Mouse (Mus musculus): Measurements from ENCODE around the gene Lpcat3. TPM values are rescaled to one million over a fixed set of nuclear protein-coding genes. Genes with fewer than 3 reads are reported as not detected.
A peak's percentile ranks its signal among the peaks of the same experiment; 100 is the strongest.

Lpcat3 gene
- polyA plus RNA-seq, 1 experiment from 2014 or later, result 41.0 TPM

DNA sequence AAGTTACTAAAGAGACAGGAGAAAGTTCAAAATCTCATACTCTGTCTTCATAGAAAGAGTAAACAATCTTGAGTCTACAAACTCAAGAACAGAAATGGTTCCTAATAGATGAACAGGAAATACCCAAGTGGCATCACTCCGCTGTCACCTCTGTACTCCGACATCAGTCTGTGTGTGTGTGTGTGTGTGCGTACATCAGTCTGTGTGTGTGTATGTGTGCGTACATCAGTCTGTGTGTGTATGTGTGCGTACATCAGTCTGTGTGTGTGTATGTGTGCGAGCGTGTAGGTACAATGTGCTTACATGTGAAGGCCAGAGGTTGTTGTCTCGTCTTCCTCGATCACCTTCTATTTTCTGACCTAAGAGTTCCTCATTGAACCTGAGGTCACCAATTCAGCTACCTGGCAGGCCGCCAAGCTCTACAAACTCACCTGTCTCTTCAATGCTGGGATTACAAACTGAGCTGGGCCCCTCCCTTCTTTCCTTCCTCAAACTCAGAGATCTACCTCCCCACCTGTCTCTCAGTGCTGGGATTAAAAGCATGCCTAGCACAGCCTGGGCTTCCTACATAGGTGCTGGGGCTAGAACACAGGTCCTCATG, 45.6 kb downstream of the Lpcat3 start:
- H3K4me1 ChIP-seq (replicated peaks), result peaks cover 25% of the 10 kb centered on the region
- ATAC-seq (replicated peaks; ENCODE audit: insufficient number of reproducible peaks, insufficient read depth, low FRiP score, low read depth), result no peak
- no peak overlapping the region for H3K27ac ChIP-seq
- H3K36me3 ChIP-seq, result peaks cover 31% of the 10 kb centered on the region
- no peak overlapping the region for H3K9ac ChIP-seq
- 92% methylated on average over 10 of the region's 10 CpGs for WGBS
- H3K9me3 ChIP-seq (replicated peaks), result no peaks in the 10 kb centered on the region
- no peak overlapping the region for H3K4me3 ChIP-seq
- no peak overlapping the region for H3K4me2 ChIP-seq
- H3K27me3 ChIP-seq, result no peaks in the 10 kb centered on the region

DNA sequence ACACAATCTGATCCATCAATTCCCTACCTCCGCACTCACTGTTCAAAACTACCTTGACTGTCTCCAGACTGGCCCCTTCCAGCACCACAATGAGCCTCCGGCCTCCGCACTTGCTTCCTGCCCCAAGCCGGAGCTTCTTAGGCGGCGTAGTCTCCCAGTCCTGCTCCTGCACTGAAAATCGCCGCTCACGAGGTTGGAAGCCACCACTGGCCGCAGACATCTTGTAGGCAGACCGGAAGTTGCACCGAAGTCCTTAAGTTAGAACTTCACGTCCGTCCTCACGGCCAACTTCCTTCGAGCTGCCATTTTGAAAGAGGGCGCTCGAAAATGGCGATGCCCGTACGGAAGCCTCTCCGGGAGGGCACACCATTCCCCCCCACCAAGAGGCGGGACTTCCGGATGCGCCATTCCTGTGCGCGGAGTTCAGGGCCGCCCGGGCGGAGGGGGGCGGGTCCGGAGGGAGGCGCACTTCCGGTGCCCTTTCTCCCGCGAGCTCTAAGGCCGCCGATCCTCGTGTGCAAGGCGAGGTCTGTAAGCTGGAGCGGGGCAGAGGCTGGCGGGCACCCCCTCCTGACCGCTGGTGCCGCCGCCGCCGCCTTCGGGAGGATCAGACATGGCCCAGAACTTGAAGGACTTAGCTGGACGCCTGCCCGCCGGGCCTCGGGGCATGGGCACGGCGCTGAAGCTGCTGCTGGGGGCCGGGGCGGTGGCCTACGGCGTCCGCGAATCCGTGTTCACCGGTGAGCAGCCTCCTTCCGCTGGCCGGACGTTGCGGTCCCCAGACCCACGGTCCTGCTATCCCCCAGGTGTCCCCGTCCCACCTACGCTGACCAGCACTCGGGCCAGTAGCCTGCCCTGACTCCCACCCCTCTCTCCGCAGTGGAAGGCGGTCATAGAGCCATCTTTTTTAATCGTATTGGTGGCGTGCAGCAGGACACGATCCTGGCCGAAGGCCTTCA, 49.3 kb downstream of the Lpcat3 start, which contains the start of the genes Emg1 and Phb2:
Gene Emg1, minus strand, starts transcription at position 355 of the 959 bp plus-strand sequence.
Gene Phb2, plus strand, starts transcription at position 513 of the 959 bp plus-strand sequence.
- H3K27me3 ChIP-seq, result no peaks in the 10 kb centered on the region
- no peaks in the 10 kb centered on the region for H3K9me3 ChIP-seq (replicated peaks)
- peaks cover 34% of the 10 kb centered on the region for H3K4me1 ChIP-seq (replicated peaks)
- peak within 1 kb of the TSS; percentile 84 for H3K4me3 ChIP-seq
- ATAC-seq (replicated peaks; ENCODE audit: insufficient number of reproducible peaks, insufficient read depth, low FRiP score, low read depth), result peak; percentile 97
- H3K27ac ChIP-seq, result peak within 1 kb of the TSS; percentile 87
- peak within 1 kb of the TSS; percentile 88 for H3K9ac ChIP-seq
- WGBS, result under 1% methylated on average over 76 of the region's 76 CpGs
- peak within 1 kb of the TSS; percentile 76 for H3K4me2 ChIP-seq
- peaks cover 40% of the 10 kb centered on the region for H3K36me3 ChIP-seq

DNA sequence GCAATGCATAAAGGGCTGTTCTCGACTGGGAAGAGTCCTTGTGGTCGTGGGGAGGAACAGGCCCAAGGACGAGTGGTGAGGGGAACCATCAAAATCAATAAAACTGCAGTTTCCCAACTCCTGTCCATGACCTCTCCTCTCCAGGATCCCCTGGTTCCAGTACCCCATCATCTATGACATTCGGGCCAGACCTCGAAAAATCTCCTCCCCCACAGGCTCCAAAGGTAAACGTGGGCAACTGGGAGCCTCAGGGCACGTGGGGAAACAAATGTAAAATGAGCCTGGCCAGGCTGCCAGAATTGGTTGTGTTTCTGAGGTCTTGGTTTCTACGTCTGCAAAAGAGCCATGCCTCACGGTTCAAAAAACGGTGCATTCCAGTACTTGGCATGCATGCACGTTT, 50.1 kb downstream of the Lpcat3 start:
- 11% methylated on average over 11 of the region's 11 CpGs for WGBS
- H3K27ac ChIP-seq, result peak overlapping the region; percentile 87
- H3K9ac ChIP-seq, result peak overlapping the region; percentile 88
- peaks cover 39% of the 10 kb centered on the region for H3K36me3 ChIP-seq
- no peak for ATAC-seq (replicated peaks; ENCODE audit: insufficient number of reproducible peaks, insufficient read depth, low FRiP score, low read depth)
- H3K4me3 ChIP-seq, result peak overlapping the region; percentile 84
- peak overlapping the region; percentile 76 for H3K4me2 ChIP-seq
- no peaks in the 10 kb centered on the region for H3K27me3 ChIP-seq
- no peaks in the 10 kb centered on the region for H3K9me3 ChIP-seq (replicated peaks)
- H3K4me1 ChIP-seq (replicated peaks), result peaks cover 34% of the 10 kb centered on the region

DNA sequence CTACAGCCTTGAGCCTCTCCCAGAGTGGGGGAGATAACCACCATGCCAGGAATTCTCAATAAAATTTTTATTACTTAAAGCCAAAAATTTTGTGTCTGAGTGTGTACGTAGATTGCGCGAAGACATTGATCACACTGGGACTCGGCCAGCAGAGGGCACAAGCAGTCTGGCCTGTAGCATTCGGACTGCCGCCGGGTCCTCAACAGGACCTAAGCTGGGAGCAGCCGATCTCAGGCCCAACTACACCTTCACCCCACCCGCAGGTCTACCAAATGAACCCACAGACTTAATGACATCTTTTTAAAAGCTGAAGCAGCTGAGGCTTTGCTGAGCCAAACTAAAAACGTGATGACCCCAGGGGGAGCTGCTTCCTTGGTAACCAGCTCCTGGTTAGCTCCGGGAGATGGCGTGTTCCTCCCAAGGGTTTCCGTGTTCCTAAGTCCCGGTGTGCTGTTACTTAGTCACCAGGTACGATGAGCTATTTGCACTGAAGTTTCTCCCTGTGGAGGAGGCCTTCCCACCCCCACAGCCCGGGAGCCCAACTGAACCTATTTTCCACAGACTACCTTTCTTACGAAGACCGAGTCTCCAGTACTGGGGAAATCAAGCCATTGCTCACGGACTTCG, 54.1 kb downstream of the Lpcat3 start:
- Histone ChIP-seq H3K4me2 (no peak overlapping the region; the same call in 1 of the 2 replicates), H3K4me3 (no peak overlapping the region), H3K9me3 (replicated peaks) (no peaks in the 10 kb centered on the region), H3K36me3 (peaks cover 33% of the 10 kb centered on the region), H3K27ac (no peak overlapping the region), H3K9ac (no peak overlapping the region), H3K4me1 (replicated peaks) (peaks cover 26% of the 10 kb centered on the region), H3K27me3 (no peaks in the 10 kb centered on the region)
- 63% methylated on average over 20 of the region's 20 CpGs for WGBS
- no peak for ATAC-seq (replicated peaks; ENCODE audit: insufficient number of reproducible peaks, insufficient read depth, low FRiP score, low read depth)

DNA sequence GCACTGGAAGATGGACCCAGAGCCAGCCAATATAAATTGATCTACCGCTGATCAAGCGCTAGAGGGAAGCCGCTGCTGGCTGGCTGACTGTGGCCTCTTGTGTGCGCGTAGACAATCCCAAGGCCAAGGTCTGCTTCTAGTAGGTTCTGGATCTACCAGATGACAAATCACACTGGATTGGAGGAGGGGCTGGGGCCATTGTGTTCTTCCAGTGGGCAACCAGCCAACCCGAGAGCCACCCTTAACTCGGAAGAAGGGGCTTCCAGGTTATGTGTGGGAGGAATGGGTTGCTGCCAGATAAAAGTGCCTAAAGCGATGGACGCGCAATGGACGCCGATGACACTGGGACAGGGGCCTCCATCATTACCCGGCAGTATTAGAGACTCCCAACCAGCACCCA, 55.1 kb downstream of the Lpcat3 start:
- WGBS, result 76% methylated on average over 13 of the region's 13 CpGs
- H3K27ac ChIP-seq, result no peak overlapping the region; the same call in 1 of the 2 replicates
- H3K4me2 ChIP-seq, result peak overlapping the region; percentile 3; the same call in 1 of the 2 replicates

DNA sequence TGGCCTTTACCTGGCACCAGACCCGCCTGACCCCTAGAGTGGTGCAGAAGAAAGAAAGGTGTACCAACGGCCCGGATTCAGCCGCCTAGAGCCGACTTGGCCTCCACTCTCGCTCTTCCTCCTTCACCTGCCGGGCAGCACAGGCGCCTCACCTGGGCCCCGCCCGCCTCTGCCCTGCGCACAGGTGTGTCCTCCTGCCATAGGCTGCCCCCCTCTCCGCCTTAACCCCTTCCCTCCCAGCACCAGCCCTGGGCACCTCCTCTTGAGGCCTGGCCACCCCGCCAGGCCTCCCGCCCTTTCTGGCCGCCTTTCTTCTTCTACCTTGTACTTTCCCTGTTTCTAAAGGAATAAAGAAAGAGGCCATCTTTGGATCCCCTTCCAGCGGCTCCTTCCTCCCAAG, 55.9 kb downstream of the Lpcat3 start:
- Histone ChIP-seq H3K27ac (peak overlapping the region; percentile 0; the same call in 1 of the 2 replicates), H3K9me3 (replicated peaks) (no peaks in the 10 kb centered on the region), H3K4me3 (peak overlapping the region; percentile 24; the same call in 1 of the 2 replicates), H3K4me2 (no peak overlapping the region), H3K9ac (no peak overlapping the region), H3K4me1 (replicated peaks) (peaks cover 15% of the 10 kb centered on the region), H3K36me3 (peaks cover 31% of the 10 kb centered on the region), H3K27me3 (no peaks in the 10 kb centered on the region)
- ATAC-seq (replicated peaks; ENCODE audit: insufficient number of reproducible peaks, insufficient read depth, low FRiP score, low read depth), result no peak
- WGBS, result 71% methylated on average over 16 of the region's 16 CpGs

More for the DNA sequence above, 55.1 kb downstream of the Lpcat3 start:
- peaks cover 33% of the 10 kb centered on the region for H3K36me3 ChIP-seq
- no peaks in the 10 kb centered on the region for H3K27me3 ChIP-seq
- peak overlapping the region; percentile 24; the same call in 1 of the 2 replicates for H3K4me3 ChIP-seq
- no peaks in the 10 kb centered on the region for H3K9me3 ChIP-seq (replicated peaks)
- ATAC-seq (replicated peaks; ENCODE audit: insufficient number of reproducible peaks, insufficient read depth, low FRiP score, low read depth), result no peak
- no peak overlapping the region for H3K9ac ChIP-seq
- H3K4me1 ChIP-seq (replicated peaks), result peaks cover 22% of the 10 kb centered on the region

DNA sequence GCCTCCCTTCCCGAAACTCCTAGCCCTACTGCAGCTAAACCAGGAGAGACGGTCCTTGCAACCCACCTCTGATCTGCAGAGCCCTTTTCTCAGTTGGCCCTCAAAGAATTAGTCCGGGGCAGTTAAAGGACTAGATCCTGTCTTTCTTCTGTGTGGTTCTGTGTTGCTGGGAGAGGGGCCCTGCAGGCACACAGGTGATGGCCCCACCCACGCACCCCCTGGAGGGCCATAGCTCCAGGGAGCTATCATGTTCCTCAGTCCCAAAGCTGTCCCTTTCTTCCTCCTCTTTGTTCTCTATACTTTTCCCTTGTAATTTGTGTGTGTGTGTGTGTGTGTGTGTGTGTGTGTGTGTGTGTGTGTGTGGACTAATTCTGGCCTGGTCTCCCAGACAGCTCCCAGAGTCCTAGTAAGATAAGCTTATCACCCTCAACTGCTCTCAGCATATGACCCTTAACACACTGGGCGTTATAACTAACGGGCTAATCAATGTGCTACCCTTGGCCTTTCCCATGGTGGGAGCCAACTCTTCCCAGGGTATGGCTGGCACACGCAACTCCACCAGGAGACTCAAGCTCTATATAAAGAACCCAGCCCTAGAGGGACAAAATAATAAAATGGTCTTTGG, 56.6 kb downstream of the Lpcat3 start:
- no peak for ATAC-seq (replicated peaks; ENCODE audit: insufficient number of reproducible peaks, insufficient read depth, low FRiP score, low read depth)
- 50% methylated on average over 7 of the region's 7 CpGs for WGBS
- H3K27me3 ChIP-seq, result no peaks in the 10 kb centered on the region
- no peak overlapping the region for H3K9ac ChIP-seq
- no peaks in the 10 kb centered on the region for H3K9me3 ChIP-seq (replicated peaks)
- peaks cover 25% of the 10 kb centered on the region for H3K36me3 ChIP-seq
- peak overlapping the region; percentile 0; the same call in 1 of the 2 replicates for H3K27ac ChIP-seq
- H3K4me3 ChIP-seq, result peak overlapping the region; percentile 9; the same call in 1 of the 2 replicates
- H3K4me2 ChIP-seq, result no peak overlapping the region
- peaks cover 9% of the 10 kb centered on the region for H3K4me1 ChIP-seq (replicated peaks)

DNA sequence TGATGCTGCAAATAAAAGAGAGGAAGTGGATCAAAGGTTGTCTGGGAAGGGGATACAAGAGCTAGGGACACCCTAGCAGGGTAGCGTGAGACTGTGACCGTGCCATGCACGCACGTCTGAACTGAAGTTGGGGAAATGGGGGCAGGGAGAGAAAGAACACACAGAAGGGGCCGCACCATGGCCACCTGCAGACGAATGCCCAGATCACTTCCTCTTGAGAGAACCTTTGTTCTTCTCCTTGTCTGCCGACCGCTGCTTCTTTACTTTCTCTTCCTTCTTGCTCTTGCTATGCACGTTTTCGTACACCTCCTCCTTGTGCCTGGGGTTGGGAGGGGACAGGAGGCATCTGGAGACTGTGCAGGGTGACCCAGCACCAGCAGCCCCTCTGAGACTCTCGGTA, 58.1 kb downstream of the Lpcat3 start:
- H3K4me3 ChIP-seq, result no peak overlapping the region
- no peaks in the 10 kb centered on the region for H3K27me3 ChIP-seq
- H3K4me1 ChIP-seq (replicated peaks), result peaks cover 9% of the 10 kb centered on the region
- WGBS, result 54% methylated on average over 11 of the region's 11 CpGs
- ATAC-seq (replicated peaks; ENCODE audit: insufficient number of reproducible peaks, insufficient read depth, low FRiP score, low read depth), result no peak
- no peak overlapping the region for H3K4me2 ChIP-seq
- no peaks in the 10 kb centered on the region for H3K9me3 ChIP-seq (replicated peaks)
- H3K27ac ChIP-seq, result no peak overlapping the region
- H3K36me3 ChIP-seq, result peaks cover 11% of the 10 kb centered on the region
- H3K9ac ChIP-seq, result no peak overlapping the region

DNA sequence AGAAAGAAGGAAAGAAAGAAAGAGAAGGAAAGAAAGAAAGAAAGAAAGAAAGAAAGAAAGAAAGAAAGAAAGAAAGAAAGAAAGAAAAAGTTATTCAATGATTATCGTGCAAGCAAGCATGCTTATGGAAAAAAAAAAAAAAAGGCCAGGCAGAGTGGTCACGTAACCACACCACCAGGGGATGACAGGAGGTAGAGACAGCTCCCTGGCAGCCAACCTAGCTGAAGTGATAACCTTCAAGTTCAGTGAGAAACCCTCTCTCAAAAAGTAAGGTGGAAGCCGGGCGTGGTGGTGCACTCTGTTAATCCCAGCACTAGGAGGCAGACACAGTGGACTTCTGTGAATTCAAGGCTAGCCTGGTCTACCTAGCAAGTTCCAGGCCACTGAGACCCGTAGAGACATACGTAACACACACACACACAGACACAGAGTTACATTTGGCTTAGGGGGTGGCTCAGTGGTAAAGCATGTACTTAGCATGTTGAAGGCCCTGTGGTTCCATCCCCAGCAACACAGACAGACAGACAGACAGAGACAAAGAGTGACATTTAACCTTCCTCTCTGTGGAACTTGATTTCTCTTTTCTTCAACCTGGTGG, 60.1 kb downstream of the Lpcat3 start:
- Histone ChIP-seq H3K4me1 (replicated peaks) (peaks cover 9% of the 10 kb centered on the region), H3K9me3 (replicated peaks) (no peaks in the 10 kb centered on the region), H3K36me3 (no peaks in the 10 kb centered on the region), H3K27ac (no peak overlapping the region), H3K4me2 (no peak overlapping the region), H3K9ac (no peak overlapping the region), H3K4me3 (no peak overlapping the region), H3K27me3 (no peaks in the 10 kb centered on the region)
- ATAC-seq (replicated peaks; ENCODE audit: insufficient number of reproducible peaks, insufficient read depth, low FRiP score, low read depth), result no peak
- WGBS, result 62% methylated on average over 6 of the region's 6 CpGs

DNA sequence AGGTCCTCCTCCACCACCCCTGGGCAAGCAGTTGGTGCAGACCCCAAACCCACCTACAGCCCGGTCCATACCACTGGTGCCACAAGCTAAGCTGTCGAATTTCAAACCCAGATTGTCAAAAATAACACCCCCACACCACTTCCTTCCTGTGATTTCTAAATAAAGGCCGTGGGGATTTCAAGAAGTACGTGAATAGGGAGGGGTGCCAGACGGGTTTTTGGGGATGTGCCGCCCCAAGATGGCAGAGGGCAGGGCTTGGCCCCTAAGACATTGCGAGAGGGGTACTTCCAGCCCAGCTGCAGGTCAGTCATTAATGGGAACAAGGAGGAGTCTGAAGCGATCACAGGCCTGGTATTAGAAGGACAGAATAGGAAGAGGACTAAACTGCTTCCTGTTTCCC, 60.7 kb downstream of the Lpcat3 start:
- no peak overlapping the region for H3K27ac ChIP-seq
- no peaks in the 10 kb centered on the region for H3K27me3 ChIP-seq
- no peak overlapping the region for H3K9ac ChIP-seq
- no peaks in the 10 kb centered on the region for H3K36me3 ChIP-seq
- ATAC-seq (replicated peaks; ENCODE audit: insufficient number of reproducible peaks, insufficient read depth, low FRiP score, low read depth), result no peak
- no peak overlapping the region for H3K4me3 ChIP-seq
- H3K4me2 ChIP-seq, result no peak overlapping the region
- no peaks in the 10 kb centered on the region for H3K9me3 ChIP-seq (replicated peaks)
- WGBS, result 61% methylated on average over 8 of the region's 8 CpGs
- H3K4me1 ChIP-seq (replicated peaks), result peaks cover 9% of the 10 kb centered on the region
